Mouse (Mus musculus) heart, embryonic 14.5 days (tissue): ENCODE measurements at regions not wholly inside any gene's neighbourhood (a gene's known extent, or its start where the extent isn't known, plus 50 kb on each side); places are given as distances from the start of the nearest gene placed in this dataset.

Experiments used
- ATAC-seq: fragments of 200-750 bp; cut with Nextera tagmentation; 2 replicates; pipeline ENCODE4 v1.8.0; 2017; ENCODE audit warnings: low read depth, moderate TSS enrichment; ENCODE audit not compliant: insufficient number of reproducible peaks, insufficient read depth, low FRiP score
- H3K27ac ChIP-seq, 2 experiments: fragments of 200-500 bp in 1 of 2; fragments of 300-500 bp in 1 of 2; sonication (generic) in 1 of 2; replicated peaks in 1 of 2; 2 replicates each; pipeline ENCODE4 v1.5.1; 2012 to 2014; ENCODE audit warnings: low read depth in 2 of 2, low read length in 2 of 2, control low read depth in 1 of 2, mild to moderate bottlenecking in 1 of 2, mixed read lengths in 1 of 2; ENCODE audit not compliant: control insufficient read depth in 1 of 2, insufficient read depth in 1 of 2
- H3K27me3 ChIP-seq: fragments of 300-500 bp; sonication (generic); 2 replicates; pipeline ENCODE4 v1.6.1; 2014; ENCODE audit warnings: mild to moderate bottlenecking, low read length, control low read depth; ENCODE audit not compliant: control insufficient read depth, insufficient read depth
- H3K36me3 ChIP-seq: fragments of 300-500 bp; sonication (generic); 2 replicates; pipeline ENCODE4 v1.6.1; 2014; ENCODE audit warnings: mild to moderate bottlenecking, control low read depth, low read length, mixed read lengths; ENCODE audit not compliant: control insufficient read depth, insufficient read depth
- H3K4me1 ChIP-seq, 2 experiments: fragments of 200-500 bp in 1 of 2; fragments of 300-500 bp in 1 of 2; sonication (generic) in 1 of 2; 2 replicates each; pipeline ENCODE4 v1.6.1; 2012 to 2014; ENCODE audit warnings: low read length in 2 of 2, control low read depth in 1 of 2, mixed read lengths in 1 of 2; ENCODE audit not compliant: control insufficient read depth in 2 of 2, insufficient read depth in 2 of 2
- H3K4me2 ChIP-seq: fragments of 300-500 bp; sonication (generic); 2 replicates; pipeline ENCODE4 v1.6.1; 2014; ENCODE audit warnings: mild to moderate bottlenecking, low read length
- H3K4me3 ChIP-seq, 2 experiments: fragments of 200-500 bp in 1 of 2; fragments of 300-500 bp in 1 of 2; sonication (generic) in 1 of 2; 2 replicates each; pipeline ENCODE4 v1.5.1; 2012 to 2014; ENCODE audit warnings: low read length in 2 of 2, mild to moderate bottlenecking in 2 of 2, control low read depth in 1 of 2, low read depth in 1 of 2, moderate library complexity in 1 of 2; ENCODE audit not compliant: control insufficient read depth in 1 of 2, insufficient read depth in 1 of 2
- H3K9ac ChIP-seq: fragments of 300-500 bp; sonication (generic); 2 replicates; pipeline ENCODE4 v1.6.1; 2014; ENCODE audit warnings: mild to moderate bottlenecking, low read length
- H3K9me3 ChIP-seq: fragments of 300-500 bp; sonication (generic); 2 replicates; pipeline ENCODE4 v1.6.1; 2016; ENCODE audit warnings: low read length, control low read depth; ENCODE audit not compliant: control insufficient read depth
- WGBS: fragments of 180-500 bp; shearing (Covaris S2); extraction: QIAGEN DNeasy Blood & Tissue Kit; methylation state at CpG from one replicate; pipeline ENCODE4 v1.1.7; 2014; 5-methylcytosine and 5-hydroxymethylcytosine counted together

GRCm38 (mm10) chr2:170257671-170258235 lies 109.8 kb upstream of the Zfp217 start:
- Histone ChIP-seq H3K9ac (no peak overlapping the region), H3K4me2 (no peak overlapping the region), H3K27me3 (no peaks in the 10 kb centered on the region), H3K4me3 (no peak overlapping the region), H3K27ac (no peak overlapping the region), H3K9me3 (no peaks in the 10 kb centered on the region), H3K36me3 (no peaks in the 10 kb centered on the region), H3K4me1 (peaks cover under 1 to 2% of the 10 kb centered on the region in 2 experiments; a peak in 1 of 4 replicates)
- WGBS, result 78% methylated on average over 5 of the region's 5 CpGs
- ATAC-seq, result no peak

- Histone ChIP-seq H3K4me3 (no peak overlapping the region), H3K36me3 (no peaks in the 10 kb centered on the region), H3K4me1 (peaks cover 3% of the 10 kb centered on the region in 2 experiments; a peak in 1 of 4 replicates), H3K9me3 (no peaks in the 10 kb centered on the region), H3K27me3 (no peaks in the 10 kb centered on the region), H3K4me2 (no peak overlapping the region), H3K9ac (no peak overlapping the region), H3K27ac (no peak overlapping the region)
- no peak for ATAC-seq
- WGBS, result 84% methylated on average over 5 of the region's 5 CpGs
These were observed 108.1 kb upstream of the Zfp217 start for GRCm38 (mm10) chr2:170255997-170256396.

GRCm38 (mm10) chr2:170255533-170255932 lies 107.6 kb upstream of the Zfp217 start:
- Histone ChIP-seq H3K27me3 (no peaks in the 10 kb centered on the region), H3K9me3 (no peaks in the 10 kb centered on the region), H3K9ac (no peak overlapping the region), H3K4me2 (no peak overlapping the region), H3K4me1 (peaks cover 3% of the 10 kb centered on the region in 2 experiments; a peak in 1 of 4 replicates), H3K27ac (no peak overlapping the region), H3K36me3 (no peaks in the 10 kb centered on the region), H3K4me3 (no peak overlapping the region)
- WGBS, result 90% methylated on average over 2 of the region's 2 CpGs
- ATAC-seq, result no peak

GRCm38 (mm10) chr2:170253681-170254440 lies 106.0 kb upstream of the Zfp217 start:
- Histone ChIP-seq H3K4me2 (no peak overlapping the region), H3K36me3 (no peaks in the 10 kb centered on the region), H3K9me3 (no peaks in the 10 kb centered on the region), H3K4me1 (peaks cover 3% of the 10 kb centered on the region in 2 experiments; a peak in 1 of 4 replicates), H3K27ac (no peak overlapping the region), H3K9ac (no peak overlapping the region), H3K4me3 (no peak overlapping the region), H3K27me3 (no peaks in the 10 kb centered on the region)
- ATAC-seq, result no peak
- WGBS, result 79% methylated on average over 9 of the region's 9 CpGs

- 42% methylated on average over 14 of the region's 14 CpGs for WGBS
- no peak for ATAC-seq
- H3K4me1 ChIP-seq, result peaks cover 3% of the 10 kb centered on the region in 2 experiments; a peak in 1 of 4 replicates
- no peak overlapping the region for H3K4me3 ChIP-seq
- no peak overlapping the region for H3K4me2 ChIP-seq
- no peaks in the 10 kb centered on the region for H3K36me3 ChIP-seq
- H3K9ac ChIP-seq, result no peak overlapping the region
- no peaks in the 10 kb centered on the region for H3K27me3 ChIP-seq
- no peak overlapping the region for H3K27ac ChIP-seq
- no peaks in the 10 kb centered on the region for H3K9me3 ChIP-seq
These were observed 104.5 kb upstream of the Zfp217 start for GRCm38 (mm10) chr2:170252255-170253034.

GRCm38 (mm10) chr2:170250680-170251079 lies 102.8 kb upstream of the Zfp217 start:
- Histone ChIP-seq H3K4me3 (no peak overlapping the region), H3K9me3 (no peaks in the 10 kb centered on the region), H3K4me2 (no peak overlapping the region), H3K27me3 (no peaks in the 10 kb centered on the region), H3K9ac (no peak overlapping the region), H3K27ac (no peak overlapping the region), H3K4me1 (peaks cover 3% of the 10 kb centered on the region in 2 experiments; a peak in 1 of 4 replicates), H3K36me3 (no peaks in the 10 kb centered on the region)
- no peak for ATAC-seq
- WGBS, result 92% methylated on average over 2 of the region's 2 CpGs

GRCm38 (mm10) chr2:170247702-170248445 lies 100.0 kb upstream of the Zfp217 start:
- H3K27me3 ChIP-seq, result no peaks in the 10 kb centered on the region
- H3K4me2 ChIP-seq, result no peak overlapping the region
- no peaks in the 10 kb centered on the region for H3K9me3 ChIP-seq
- no peaks in the 10 kb centered on the region for H3K36me3 ChIP-seq
- peaks cover 3% of the 10 kb centered on the region in 2 experiments; a peak in 1 of 4 replicates for H3K4me1 ChIP-seq
- WGBS, result 31% methylated on average over 11 of the region's 11 CpGs
- H3K4me3 ChIP-seq, result no peak overlapping the region
- no peak overlapping the region for H3K9ac ChIP-seq
- ATAC-seq, result no peak
- no peak overlapping the region for H3K27ac ChIP-seq
